Mouse (Mus musculus) kidney, postnatal 0 days (tissue): ENCODE measurements around the gene Tmem255b. TPM values are rescaled to one million over a fixed set of nuclear protein-coding genes. Genes with fewer than 3 reads are reported as not detected.
A peak's percentile ranks its signal among the peaks of the same experiment; 100 is the strongest.

Experiments
- ATAC-seq: fragments of 200-750 bp; cut with Nextera tagmentation; replicated peaks from 2 replicates; pipeline ENCODE4 v1.8.0; 2017; ENCODE audit warnings: low read depth, moderate number of reproducible peaks, moderate TSS enrichment, moderate library complexity; ENCODE audit not compliant: low FRiP score
- DNase-seq: peaks from one replicate; pipeline ENCODE4 v3.0.0-alpha.2; 2016; ENCODE audit warnings: low spot score
- H3K27ac ChIP-seq: fragments of 300-500 bp; sonication (generic); 2 replicates; pipeline ENCODE4 v1.5.1; 2014; ENCODE audit warnings: mild to moderate bottlenecking
- H3K27me3 ChIP-seq: fragments of 300-500 bp; sonication (generic); 2 replicates; pipeline ENCODE4 v1.6.1; 2014; ENCODE audit warnings: low read length, mixed read lengths; ENCODE audit not compliant: insufficient read depth
- H3K36me3 ChIP-seq: fragments of 300-500 bp; sonication (generic); 2 replicates; pipeline ENCODE4 v1.6.1; 2014; ENCODE audit warnings: low read length, mixed read lengths; ENCODE audit not compliant: insufficient read depth
- H3K4me1 ChIP-seq: fragments of 300-500 bp; sonication (generic); replicated peaks from 2 replicates; pipeline ENCODE4 v1.6.1; 2014; ENCODE audit warnings: antibody characterized with exemption, low read length, mixed read lengths; ENCODE audit not compliant: insufficient read depth
- H3K4me2 ChIP-seq: fragments of 300-500 bp; sonication (generic); 2 replicates; pipeline ENCODE4 v1.6.1; 2014; ENCODE audit warnings: mild to moderate bottlenecking, low read length, moderate library complexity, mixed read lengths
- H3K4me3 ChIP-seq: fragments of 300-500 bp; sonication (generic); replicated peaks from 2 replicates; pipeline ENCODE4 v1.5.1; 2014; ENCODE audit warnings: low read depth, low read length
- H3K9ac ChIP-seq: fragments of 300-500 bp; sonication (generic); 2 replicates; pipeline ENCODE4 v1.6.1; 2014; ENCODE audit warnings: low read depth, low read length
- H3K9me3 ChIP-seq: fragments of 300-500 bp; sonication (generic); replicated peaks from 2 replicates; pipeline ENCODE4 v1.6.1; 2016; ENCODE audit warnings: low read length, inconsistent platforms, mixed read lengths
- CTCF ChIP-seq: IDR thresholded peaks from 2 replicates; pipeline ENCODE4 v1.5.1; 2016; ENCODE audit warnings: antibody characterized with exemption, low read depth, mild to moderate bottlenecking, moderate library complexity
- WGBS: fragments of 180-500 bp; shearing (Covaris S2); extraction: QIAGEN DNeasy Blood & Tissue Kit; methylation state at CpG from one replicate; pipeline ENCODE4 v1.1.7; 2014; 5-methylcytosine and 5-hydroxymethylcytosine counted together
- polyA plus RNA-seq: library from polyadenylated mRNA; unstranded; fragments of >200 nt; fragmentation: Nextera tagmentation; extraction: Ambion mirVana; gene quantifications from 2 replicates; pipeline ENCODE4 v1.2.1, GENCODE M21; 2015

Tmem255b gene
- polyA plus RNA-seq, 1 experiment from 2014 or later, result 1.1 TPM

DNA sequence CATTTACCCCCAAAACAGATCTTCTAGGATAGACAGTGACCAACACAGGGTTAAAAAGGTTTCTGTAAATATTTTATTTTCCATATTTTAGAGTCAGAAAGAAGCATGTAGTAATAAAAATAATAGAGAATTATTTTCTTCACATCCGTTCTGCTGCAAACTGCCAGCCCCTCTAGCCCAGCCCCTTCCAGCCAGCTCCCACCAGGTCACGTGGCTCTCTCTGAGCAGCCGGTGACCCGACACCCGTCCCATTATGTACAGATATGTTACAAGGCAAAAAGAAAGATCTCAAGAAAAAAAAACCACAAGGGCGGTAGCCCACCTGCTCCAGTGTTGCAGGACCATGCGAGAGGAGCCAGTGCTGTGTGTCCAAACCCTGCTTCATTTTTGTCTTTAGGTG, 30.3 kb downstream of the Tmem255b start:
- H3K27me3 ChIP-seq, result no peaks in the 10 kb centered on the region
- peak overlapping the region; percentile 28; the same call in 1 of the 2 replicates for H3K4me2 ChIP-seq
- 27% methylated on average over 7 of the region's 7 CpGs for WGBS
- no peaks in the 10 kb centered on the region for H3K9me3 ChIP-seq
- ATAC-seq (no peak), DNase-seq (peak; percentile 80)
- H3K27ac ChIP-seq, result no peak overlapping the region
- no peak for TF ChIP-seq CTCF
- peaks cover 15% of the 10 kb centered on the region; the same call in 1 of the 2 replicates for H3K36me3 ChIP-seq
- no peak overlapping the region for H3K9ac ChIP-seq
- no peak overlapping the region for H3K4me3 ChIP-seq
- H3K4me1 ChIP-seq, result peaks cover 9% of the 10 kb centered on the region; the same call in 1 of the 2 replicates

DNA sequence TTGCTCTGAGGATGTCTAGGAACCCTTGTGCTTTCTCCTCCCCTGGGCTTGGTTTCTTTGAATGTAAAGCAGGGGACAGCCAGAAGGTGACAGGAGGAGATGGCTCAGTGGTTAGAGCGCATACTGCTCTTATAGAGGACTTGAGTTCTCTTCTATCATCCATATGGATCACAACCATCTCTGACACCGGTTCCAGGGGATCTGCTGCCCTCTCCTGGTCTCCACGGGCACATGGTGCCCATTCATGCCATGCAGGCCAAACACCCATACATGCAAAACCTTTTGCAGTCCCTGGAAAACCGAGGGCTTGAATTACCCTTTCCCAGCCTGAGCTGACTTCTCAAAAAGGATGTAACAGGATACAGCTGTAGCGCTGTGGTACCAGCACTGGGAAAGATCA, 32.0 kb downstream of the Tmem255b start:
- Histone ChIP-seq H3K4me1 (peaks cover 5% of the 10 kb centered on the region; the same call in 1 of the 2 replicates), H3K9me3 (no peaks in the 10 kb centered on the region), H3K27ac (no peak overlapping the region), H3K27me3 (no peaks in the 10 kb centered on the region), H3K36me3 (peaks cover 15% of the 10 kb centered on the region; the same call in 1 of the 2 replicates), H3K4me3 (no peak overlapping the region), H3K9ac (no peak overlapping the region), H3K4me2 (no peak overlapping the region)
- peak; percentile 67 for TF ChIP-seq CTCF
- WGBS, result 37% methylated on average over 5 of the region's 5 CpGs
- DNase-seq (peak; percentile 55), ATAC-seq (no peak)

GRCm38 (mm10) chr8:13468737-13469136, 33.7 kb downstream of the Tmem255b start:
- ATAC-seq (no peak), DNase-seq (no peak)
- 68% methylated on average over 9 of the region's 9 CpGs for WGBS

DNA sequence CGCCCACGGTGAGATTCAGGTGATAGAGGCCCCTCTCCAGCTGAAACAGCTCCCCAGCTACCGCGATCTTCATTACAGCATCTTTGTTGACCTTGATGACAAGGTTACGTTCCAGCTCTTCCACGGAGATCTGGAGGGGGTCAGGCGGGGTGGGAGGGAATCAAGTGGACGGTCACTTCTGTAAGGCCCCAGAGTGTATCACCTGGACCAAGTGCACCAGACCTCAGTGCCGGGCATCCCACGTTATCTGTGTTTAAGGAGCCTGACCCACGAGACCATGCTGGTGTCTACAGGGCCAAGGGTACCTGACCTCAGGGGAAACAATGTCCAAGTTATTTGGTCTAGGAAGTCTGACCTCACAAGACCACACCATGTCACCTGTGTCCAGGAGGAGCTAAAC, 36.5 kb downstream of the Tmem255b start:
- Histone ChIP-seq H3K9ac (no peak overlapping the region), H3K4me1 (no peaks in the 10 kb centered on the region), H3K27me3 (no peaks in the 10 kb centered on the region), H3K27ac (no peak overlapping the region), H3K9me3 (no peaks in the 10 kb centered on the region), H3K36me3 (peaks cover 25% of the 10 kb centered on the region; the same call in 1 of the 2 replicates), H3K4me2 (no peak overlapping the region), H3K4me3 (no peak overlapping the region)
- WGBS, result 69% methylated on average over 11 of the region's 11 CpGs
- TF ChIP-seq CTCF, result no peak
- no peak for ATAC-seq
- no peak for DNase-seq

More at GRCm38 (mm10) chr8:13468737-13469136, 33.7 kb downstream of the Tmem255b start:
- peaks cover 23% of the 10 kb centered on the region; the same call in 1 of the 2 replicates for H3K36me3 ChIP-seq
- no peak overlapping the region for H3K4me2 ChIP-seq
- TF ChIP-seq CTCF, result peak; percentile 14; the same call in 1 of the 2 replicates
- no peaks in the 10 kb centered on the region for H3K9me3 ChIP-seq
- no peak overlapping the region for H3K27ac ChIP-seq
- H3K27me3 ChIP-seq, result no peaks in the 10 kb centered on the region
- 0 out of 2 replicates have a peak, but pooled peaks cover 5% of the 10 kb centered on the region for H3K4me1 ChIP-seq
- no peak overlapping the region for H3K9ac ChIP-seq
- no peak overlapping the region for H3K4me3 ChIP-seq

GRCm38 (mm10) chr8:13472284-13472683, 37.3 kb downstream of the Tmem255b start:
- 45% methylated on average over 7 of the region's 7 CpGs for WGBS

DNA sequence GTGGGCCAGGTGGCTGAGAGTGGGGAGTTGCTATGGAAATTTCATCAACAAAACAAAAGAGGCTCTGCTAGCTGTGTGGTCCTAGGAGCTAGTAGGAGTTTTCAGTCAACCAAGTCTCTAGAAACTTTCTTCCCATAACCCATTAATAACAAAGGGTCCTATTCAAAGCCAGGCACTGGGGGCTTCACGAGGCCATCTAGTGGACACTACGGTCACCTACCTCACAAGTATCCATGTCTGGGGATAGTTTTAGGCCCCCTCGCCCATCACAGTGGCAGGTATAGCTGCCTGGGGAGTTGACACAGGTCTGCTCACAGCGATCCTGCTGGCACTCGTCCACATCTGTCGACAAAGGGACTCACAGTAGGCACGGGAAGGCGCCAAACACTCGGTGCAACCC, 40.9 kb downstream of the Tmem255b start:
- TF ChIP-seq CTCF, result peak; percentile 58
- no peaks in the 10 kb centered on the region for H3K27me3 ChIP-seq
- H3K4me1 ChIP-seq, result no peaks in the 10 kb centered on the region
- H3K36me3 ChIP-seq, result 0 out of 2 replicates have a peak, but pooled peaks cover 17% of the 10 kb centered on the region
- DNase-seq, result no peak
- H3K9me3 ChIP-seq, result no peaks in the 10 kb centered on the region
- 60% methylated on average over 9 of the region's 9 CpGs for WGBS
- H3K9ac ChIP-seq, result no peak overlapping the region
- no peak for ATAC-seq
- H3K4me2 ChIP-seq, result no peak overlapping the region
- H3K4me3 ChIP-seq, result no peak overlapping the region
- no peak overlapping the region for H3K27ac ChIP-seq

More at GRCm38 (mm10) chr8:13472284-13472683, 37.3 kb downstream of the Tmem255b start:
- ATAC-seq, result 0 out of 2 replicates have a peak, but pooled peaks have one; percentile 30
- Histone ChIP-seq H3K4me1 (no peaks in the 10 kb centered on the region), H3K4me3 (no peak overlapping the region), H3K9ac (no peak overlapping the region), H3K36me3 (peaks cover 21% of the 10 kb centered on the region; the same call in 1 of the 2 replicates), H3K27ac (no peak overlapping the region), H3K9me3 (no peaks in the 10 kb centered on the region), H3K27me3 (no peaks in the 10 kb centered on the region), H3K4me2 (no peak overlapping the region)
- no peak for TF ChIP-seq CTCF
- no peak for DNase-seq
